Mouse (Mus musculus) neural tube, postnatal 0 days (tissue): ENCODE results near the gene Hist2h3c2. TPM values are rescaled to one million over a fixed set of nuclear protein-coding genes. Genes with fewer than 3 reads are reported as not detected.

Source experiments
- microRNA-seq: library from miRNA; unstranded; fragments of <30 nt; microRNA quantifications from one replicate; pipeline ENCODE4, GENCODE M21; 2016
- polyA plus RNA-seq: library from polyadenylated mRNA; unstranded; fragments of >200 nt; fragmentation: Nextera tagmentation; extraction: Ambion mirVana; gene quantifications from 2 replicates; pipeline ENCODE4 v1.2.1, GENCODE M21; 2015

Gene Hist2h3c2
- polyA plus RNA-seq: 0.76 and 1.1 TPM in 2 replicates

GRCm38 (mm10) chr3:96238954-96239793 is at the start of gene Hist2h3c2:
Hist2h3c2 (minus strand) TSS chr3:96239127.

GRCm38 (mm10) chr3:96269511-96270474 is 30.9 kb upstream of the Hist2h3c2 start, which contains the start of gene Hist2h2bb:
Hist2h2bb (plus strand) TSS chr3:96269752.

GRCm38 (mm10) chr3:96268051-96268775 is 29.3 kb upstream of the Hist2h3c2 start, which contains the start of gene Hist2h3b:
Hist2h3b (plus strand) TSS chr3:96268654.

DNA sequence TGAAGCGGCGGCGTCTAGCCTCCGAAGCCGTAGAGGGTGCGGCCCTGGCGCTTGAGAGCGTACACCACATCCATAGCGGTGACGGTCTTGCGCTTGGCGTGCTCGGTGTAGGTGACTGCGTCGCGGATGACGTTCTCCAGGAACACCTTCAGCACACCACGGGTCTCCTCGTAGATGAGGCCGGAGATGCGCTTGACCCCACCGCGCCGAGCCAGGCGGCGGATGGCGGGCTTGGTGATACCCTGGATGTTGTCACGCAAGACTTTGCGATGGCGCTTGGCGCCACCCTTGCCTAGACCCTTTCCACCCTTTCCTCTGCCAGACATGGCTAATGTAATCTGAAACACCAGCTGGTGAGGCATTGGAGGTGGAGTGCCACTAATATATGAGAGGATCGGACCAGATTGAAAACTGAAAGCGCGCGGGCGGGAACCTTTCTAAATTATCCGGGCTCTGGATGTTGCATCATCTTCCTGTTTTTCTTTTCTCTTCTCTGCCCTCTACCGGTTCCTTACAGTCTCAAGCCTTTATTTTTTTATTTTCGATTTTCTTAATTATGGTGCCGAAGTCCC is 24.1 kb upstream of the Hist2h3c2 start, which contains the start of gene Hist2h4:
Gene Hist2h4, minus strand, starts transcription at position 333 of the 572 bp plus-strand sequence.

GRCm38 (mm10) chr3:96246427-96246856 is 7.5 kb upstream of the Hist2h3c2 start, which contains the start of gene Hist2h3c1:
Hist2h3c1 (plus strand) TSS chr3:96246685.

DNA sequence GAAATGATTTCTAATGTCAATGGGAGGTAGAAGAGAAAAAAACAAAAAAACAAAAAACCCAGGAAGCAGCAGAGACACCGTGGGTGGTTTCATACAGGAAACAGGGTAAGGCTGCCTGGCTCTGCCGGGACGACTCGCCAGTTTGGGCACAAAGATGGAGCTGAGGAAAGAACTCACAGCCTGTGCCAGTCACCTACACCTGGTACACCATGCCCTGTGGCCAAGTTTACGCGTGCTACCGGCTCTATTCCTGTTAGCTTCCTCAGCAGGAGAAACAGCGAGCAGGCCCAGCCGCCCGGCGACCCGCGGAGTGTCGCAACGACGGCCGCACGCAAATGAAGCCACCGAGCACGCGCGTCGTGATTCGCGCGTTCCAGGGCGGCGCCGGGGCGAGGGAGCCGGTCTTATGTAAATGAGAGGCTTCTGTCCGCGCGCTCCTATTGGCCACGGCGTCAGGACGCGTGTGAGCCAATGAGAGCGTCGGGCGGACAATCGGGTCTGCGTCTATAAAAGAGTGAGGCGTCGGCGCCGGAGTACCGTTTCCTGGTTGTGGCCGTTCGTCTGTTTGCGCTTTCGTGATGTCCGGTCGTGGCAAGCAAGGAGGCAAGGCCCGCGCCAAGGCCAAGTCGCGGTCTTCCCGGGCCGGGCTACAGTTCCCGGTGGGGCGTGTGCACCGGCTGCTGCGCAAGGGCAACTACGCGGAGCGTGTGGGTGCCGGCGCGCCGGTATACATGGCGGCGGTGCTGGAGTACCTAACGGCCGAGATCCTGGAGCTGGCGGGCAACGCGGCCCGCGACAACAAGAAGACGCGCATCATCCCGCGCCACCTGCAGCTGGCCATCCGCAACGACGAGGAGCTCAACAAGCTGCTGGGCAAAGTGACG is 6.3 kb upstream of the Hist2h3c2 start, which contains the start of gene Hist2h2aa1:
Gene Hist2h2aa1, plus strand, starts transcription at position 495 of the 884 bp plus-strand sequence.

GRCm38 (mm10) chr3:96239949-96240798 is 1.2 kb upstream of the Hist2h3c2 start, which contains the start of gene Hist2h2aa2:
Hist2h2aa2 (minus strand) TSS chr3:96240276.

GRCm38 (mm10) chr3:96220765-96221639 is 17.9 kb downstream of the Hist2h3c2 start, which contains the start of the genes Hist2h2ac and Hist2h2be:
Hist2h2ac (minus strand) TSS chr3:96220880.
Hist2h2be (plus strand) TSS chr3:96221119.

GRCm38 (mm10) chr3:96219661-96220130 is 19.2 kb downstream of the Hist2h3c2 start, which contains the start of the genes Bola1 and Hist2h2ab:
Bola1 (minus strand) TSS chr3:96219709.
Hist2h2ab (plus strand) TSS chr3:96219865.

Small RNA genes within 50 kb of the gene (microRNA-seq; reads per million reads assigned to microRNA genes)
- not detected for gene Gm44492
- gene Gm47311: not detected
- gene Gm47313: not detected

Other genes with a start within 250 kb of the Hist2h3c2 start
- 37.5 and 41.6 TPM in 2 replicates for gene Plekho1, start 243.1 kb downstream of the Hist2h3c2 start, polyA plus RNA-seq
- 56.3 and 64.0 TPM in 2 replicates for gene Vps45, start 180.7 kb downstream of the Hist2h3c2 start, polyA plus RNA-seq
- 13.2 and 16.9 TPM in 2 replicates for gene Otud7b, start 134.6 kb downstream of the Hist2h3c2 start, polyA plus RNA-seq
- 12.2 and 13.3 TPM in 2 replicates for gene Mtmr11, start 77.1 kb downstream of the Hist2h3c2 start, polyA plus RNA-seq
- 116 and 128 TPM in 2 replicates for gene Sf3b4, start 66.8 kb downstream of the Hist2h3c2 start, polyA plus RNA-seq
- 133 and 142 TPM in 2 replicates for gene Sv2a, start 58.0 kb downstream of the Hist2h3c2 start, polyA plus RNA-seq
- 68.0 and 74.2 TPM in 2 replicates for gene Bola1, start 19.4 kb downstream of the Hist2h3c2 start, polyA plus RNA-seq
- gene Hist2h2ab, start 19.3 kb downstream of the Hist2h3c2 start, polyA plus RNA-seq: 0.93 TPM in 1 of 2 replicates, not detected in the other
- gene Hist2h2ac, start 18.2 kb downstream of the Hist2h3c2 start, polyA plus RNA-seq: 2.5 and 2.6 TPM in 2 replicates
- 3.0 and 3.5 TPM in 2 replicates for gene Hist2h2be, start 18.0 kb downstream of the Hist2h3c2 start, polyA plus RNA-seq
- gene Hist2h2aa2, start 1.1 kb upstream of the Hist2h3c2 start, polyA plus RNA-seq: 38.3 and 48.6 TPM in 2 replicates
- gene Hist2h2aa1, start 6.4 kb upstream of the Hist2h3c2 start, polyA plus RNA-seq: 8.1 and 14.3 TPM in 2 replicates
- gene Hist2h3c1, start 7.6 kb upstream of the Hist2h3c2 start, polyA plus RNA-seq: 0.36 and 0.65 TPM in 2 replicates
- 6.8 and 9.0 TPM in 2 replicates for gene Hist2h4, start 24.2 kb upstream of the Hist2h3c2 start, polyA plus RNA-seq
- 10.3 and 10.6 TPM in 2 replicates for gene Hist2h3b, start 29.5 kb upstream of the Hist2h3c2 start, polyA plus RNA-seq
- 1.4 TPM in 1 of 2 replicates, not detected in the other for gene Hist2h2bb, start 30.6 kb upstream of the Hist2h3c2 start, polyA plus RNA-seq
- 3.0 and 3.6 TPM in 2 replicates for gene Fcgr1, start 54.8 kb upstream of the Hist2h3c2 start, polyA plus RNA-seq
- gene BC107364, start 213.2 kb upstream of the Hist2h3c2 start, polyA plus RNA-seq: 0.21 TPM in 1 of 2 replicates, not detected in the other